Mouse (Mus musculus): ENCODE measurements at regions not wholly inside any gene's neighbourhood (a gene's known extent, or its start where the extent isn't known, plus 50 kb on each side); places are given as distances from the start of the nearest gene placed in this dataset.
A peak's percentile ranks its signal among the peaks of the same experiment; 100 is the strongest.

- H3K9ac ChIP-seq (replicated peaks; ENCODE audit: low read depth, low read length) = no peak overlapping the region
- WGBS = 21% methylated on average over 4 of the region's 4 CpGs
- no peak overlapping the region for H3K27ac ChIP-seq (ENCODE audit: low read depth, low read length)
- H3K4me2 ChIP-seq (ENCODE audit: low read depth, low read length) = no peak overlapping the region
- H3K9me3 ChIP-seq (ENCODE audit: control insufficient read depth, low read length) = no peaks in the 10 kb centered on the region
- ATAC-seq (ENCODE audit: low read depth) = peak; percentile 14; the same call in 1 of the 2 replicates
- H3K4me1 ChIP-seq (ENCODE audit: control insufficient read depth, insufficient read depth, low read length) = no peaks in the 10 kb centered on the region
- H3K27me3 ChIP-seq (ENCODE audit: control insufficient read depth, insufficient read depth, low read length) = no peaks in the 10 kb centered on the region
- H3K36me3 ChIP-seq (ENCODE audit: control insufficient read depth, insufficient read depth, low read length) = no peaks in the 10 kb centered on the region
- no peak overlapping the region for H3K4me3 ChIP-seq (ENCODE audit: low read depth, low read length)
Observed at GRCm38 (mm10) chr3:49686182-49686895, 70.8 kb downstream of the Pcdh18 start.

GRCm38 (mm10) chr3:49674921-49675320 lies 82.2 kb downstream of the Pcdh18 start:
- Histone ChIP-seq H3K4me1 (ENCODE audit: control insufficient read depth, insufficient read depth, low read length) (no peaks in the 10 kb centered on the region), H3K36me3 (ENCODE audit: control insufficient read depth, insufficient read depth, low read length) (no peaks in the 10 kb centered on the region), H3K9me3 (ENCODE audit: control insufficient read depth, low read length) (no peaks in the 10 kb centered on the region), H3K4me2 (ENCODE audit: low read depth, low read length) (no peak overlapping the region), H3K9ac (replicated peaks; ENCODE audit: low read depth, low read length) (no peak overlapping the region), H3K27me3 (ENCODE audit: control insufficient read depth, insufficient read depth, low read length) (no peaks in the 10 kb centered on the region), H3K27ac (ENCODE audit: low read depth, low read length) (no peak overlapping the region), H3K4me3 (ENCODE audit: low read depth, low read length) (no peak overlapping the region)
- no peak for ATAC-seq (ENCODE audit: low read depth)
- 85% methylated on average over 6 of the region's 6 CpGs for WGBS

DNA sequence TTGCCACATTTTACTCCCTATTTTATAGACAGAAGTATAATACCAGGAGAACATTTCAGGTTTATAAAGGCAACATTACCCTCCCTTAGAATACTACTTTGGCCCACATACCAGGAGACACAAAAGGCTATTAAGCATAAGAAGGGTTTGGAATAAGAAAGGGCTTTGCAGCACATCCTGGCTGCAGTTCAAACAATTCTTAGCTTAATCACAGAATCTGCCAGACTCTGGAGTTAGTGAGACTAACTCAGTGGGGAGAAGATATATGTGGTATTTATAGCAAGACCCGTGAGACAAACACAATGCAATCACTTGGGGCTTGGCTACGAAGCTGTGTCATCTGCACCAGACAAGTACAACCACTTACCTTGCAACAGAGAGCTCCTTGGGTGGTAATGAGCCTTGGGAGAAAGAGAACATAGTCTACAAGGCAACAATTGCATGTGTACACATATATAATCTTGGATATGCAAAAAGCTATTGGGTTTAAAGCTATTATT lies 84.4 kb downstream of the Pcdh18 start:
- no peaks in the 10 kb centered on the region for H3K36me3 ChIP-seq (ENCODE audit: control insufficient read depth, insufficient read depth, low read length)
- H3K9me3 ChIP-seq (ENCODE audit: control insufficient read depth, low read length) = no peaks in the 10 kb centered on the region
- H3K4me2 ChIP-seq (ENCODE audit: low read depth, low read length) = no peak overlapping the region
- H3K4me1 ChIP-seq (ENCODE audit: control insufficient read depth, insufficient read depth, low read length) = no peaks in the 10 kb centered on the region
- no peak overlapping the region for H3K4me3 ChIP-seq (ENCODE audit: low read depth, low read length)
- ATAC-seq (ENCODE audit: low read depth) = no peak
- H3K9ac ChIP-seq (replicated peaks; ENCODE audit: low read depth, low read length) = no peak overlapping the region
- H3K27me3 ChIP-seq (ENCODE audit: control insufficient read depth, insufficient read depth, low read length) = no peaks in the 10 kb centered on the region
- no peak overlapping the region for H3K27ac ChIP-seq (ENCODE audit: low read depth, low read length)
- WGBS = 14% methylated on average over 2 of the region's 2 CpGs

DNA sequence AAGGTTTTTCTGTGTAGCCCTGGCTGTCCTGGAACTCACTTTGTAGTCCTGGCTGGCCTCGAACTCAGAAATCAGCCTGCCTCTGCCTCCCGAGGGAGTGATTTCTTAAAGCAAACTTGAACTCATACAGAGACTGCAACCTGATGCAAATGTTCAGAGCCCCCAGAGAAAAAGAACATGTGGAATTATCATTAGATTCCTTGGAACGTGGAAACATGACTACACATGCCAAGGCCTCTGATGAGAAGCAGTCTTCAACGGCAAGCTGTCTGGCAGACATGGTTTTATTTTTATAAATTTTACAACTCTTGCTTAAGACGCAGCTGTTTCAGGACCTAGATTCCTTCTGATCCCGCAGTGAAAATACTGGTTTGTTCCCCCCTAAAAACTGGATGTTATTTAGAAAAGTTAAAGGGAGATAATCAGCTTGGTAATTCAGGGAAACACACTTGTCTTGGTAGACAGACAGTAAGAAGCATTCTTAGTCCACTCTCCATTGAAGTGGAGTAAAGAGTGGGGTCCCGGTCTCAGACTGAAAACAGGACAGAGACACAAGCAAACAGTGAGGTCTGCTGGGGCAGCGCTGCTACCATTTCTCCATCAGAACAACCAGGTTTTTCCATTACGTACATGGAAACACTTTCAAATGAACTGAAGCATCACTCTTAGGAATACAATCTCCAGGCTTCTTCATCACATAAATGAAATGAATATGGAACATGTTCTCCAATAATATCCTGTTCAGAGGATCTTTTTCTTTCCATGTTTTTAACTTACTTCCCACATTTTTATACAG lies 89.4 kb downstream of the Pcdh18 start:
- ATAC-seq (ENCODE audit: low read depth) = no peak
- WGBS = 91% methylated on average over 9 of the region's 9 CpGs
- Histone ChIP-seq H3K27ac (ENCODE audit: low read depth, low read length) (no peak overlapping the region), H3K4me1 (ENCODE audit: control insufficient read depth, insufficient read depth, low read length) (no peaks in the 10 kb centered on the region), H3K9me3 (ENCODE audit: control insufficient read depth, low read length) (no peaks in the 10 kb centered on the region), H3K9ac (replicated peaks; ENCODE audit: low read depth, low read length) (no peak overlapping the region), H3K36me3 (ENCODE audit: control insufficient read depth, insufficient read depth, low read length) (no peaks in the 10 kb centered on the region), H3K4me2 (ENCODE audit: low read depth, low read length) (no peak overlapping the region), H3K27me3 (ENCODE audit: control insufficient read depth, insufficient read depth, low read length) (no peaks in the 10 kb centered on the region), H3K4me3 (ENCODE audit: low read depth, low read length) (no peak overlapping the region)

DNA sequence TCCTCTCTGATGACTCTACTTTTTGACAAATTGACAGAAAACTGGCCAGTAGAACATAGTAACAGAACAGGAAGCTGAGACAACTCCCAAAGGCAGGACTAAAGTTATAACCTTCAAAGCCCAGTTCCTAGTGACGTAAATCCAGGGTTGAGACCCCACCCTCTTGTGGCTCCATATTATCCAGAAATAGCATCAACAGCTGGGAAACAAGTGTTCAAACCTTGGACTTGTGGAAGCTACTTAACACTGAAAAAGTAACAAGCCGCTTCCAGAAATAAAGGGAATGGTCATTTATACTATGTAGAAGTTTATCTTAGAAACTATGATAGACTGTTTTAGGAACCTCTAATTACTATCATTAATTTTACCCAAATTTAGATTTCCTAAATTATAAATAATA lies 90.6 kb downstream of the Pcdh18 start:
- no peaks in the 10 kb centered on the region for H3K27me3 ChIP-seq (ENCODE audit: control insufficient read depth, insufficient read depth, low read length)
- no peaks in the 10 kb centered on the region for H3K9me3 ChIP-seq (ENCODE audit: control insufficient read depth, low read length)
- no peaks in the 10 kb centered on the region for H3K4me1 ChIP-seq (ENCODE audit: control insufficient read depth, insufficient read depth, low read length)
- 90% methylated on average over 2 of the region's 2 CpGs for WGBS
- no peaks in the 10 kb centered on the region for H3K36me3 ChIP-seq (ENCODE audit: control insufficient read depth, insufficient read depth, low read length)
- H3K27ac ChIP-seq (ENCODE audit: low read depth, low read length) = no peak overlapping the region
- H3K9ac ChIP-seq (replicated peaks; ENCODE audit: low read depth, low read length) = no peak overlapping the region
- ATAC-seq (ENCODE audit: low read depth) = no peak
- no peak overlapping the region for H3K4me2 ChIP-seq (ENCODE audit: low read depth, low read length)
- no peak overlapping the region for H3K4me3 ChIP-seq (ENCODE audit: low read depth, low read length)

DNA sequence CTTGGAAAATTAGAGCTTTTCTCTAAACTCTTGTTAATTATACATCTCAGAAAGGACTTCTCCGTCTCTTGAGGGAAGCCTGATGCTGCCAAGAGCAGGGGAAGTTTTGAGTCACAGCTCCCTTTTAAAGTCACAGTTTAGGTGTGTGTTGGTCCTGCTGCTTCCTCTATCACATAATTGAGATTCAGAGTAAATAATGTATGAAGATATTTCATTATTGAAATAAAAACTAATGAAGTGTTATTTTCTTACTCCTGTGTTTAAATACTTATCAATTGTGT lies 108.3 kb downstream of the Pcdh18 start:
- no peak overlapping the region for H3K27ac ChIP-seq (ENCODE audit: low read depth, low read length)
- no peaks in the 10 kb centered on the region for H3K9me3 ChIP-seq (ENCODE audit: control insufficient read depth, low read length)
- no peak for ATAC-seq (ENCODE audit: low read depth)
- no peak overlapping the region for H3K4me2 ChIP-seq (ENCODE audit: low read depth, low read length)
- H3K4me1 ChIP-seq (ENCODE audit: control insufficient read depth, insufficient read depth, low read length) = no peaks in the 10 kb centered on the region
- H3K4me3 ChIP-seq (ENCODE audit: low read depth, low read length) = no peak overlapping the region
- no peak overlapping the region for H3K9ac ChIP-seq (replicated peaks; ENCODE audit: low read depth, low read length)
- 52% methylated on average over 1 of the region's 1 CpGs for whole genome bisulfite sequencing
- H3K36me3 ChIP-seq (ENCODE audit: control insufficient read depth, insufficient read depth, low read length) = no peaks in the 10 kb centered on the region
- H3K27me3 ChIP-seq (ENCODE audit: control insufficient read depth, insufficient read depth, low read length) = no peaks in the 10 kb centered on the region

GRCm38 (mm10) chr3:49648040-49648894 lies 108.9 kb downstream of the Pcdh18 start:
- Histone ChIP-seq H3K4me2 (ENCODE audit: low read depth, low read length) (no peak overlapping the region), H3K9ac (replicated peaks; ENCODE audit: low read depth, low read length) (no peak overlapping the region), H3K4me1 (ENCODE audit: control insufficient read depth, insufficient read depth, low read length) (no peaks in the 10 kb centered on the region), H3K9me3 (ENCODE audit: control insufficient read depth, low read length) (no peaks in the 10 kb centered on the region), H3K36me3 (ENCODE audit: control insufficient read depth, insufficient read depth, low read length) (no peaks in the 10 kb centered on the region), H3K27me3 (ENCODE audit: control insufficient read depth, insufficient read depth, low read length) (no peaks in the 10 kb centered on the region), H3K27ac (ENCODE audit: low read depth, low read length) (no peak overlapping the region), H3K4me3 (ENCODE audit: low read depth, low read length) (no peak overlapping the region)
- no peak for ATAC-seq (ENCODE audit: low read depth)
- WGBS = 80% methylated on average over 5 of the region's 5 CpGs

DNA sequence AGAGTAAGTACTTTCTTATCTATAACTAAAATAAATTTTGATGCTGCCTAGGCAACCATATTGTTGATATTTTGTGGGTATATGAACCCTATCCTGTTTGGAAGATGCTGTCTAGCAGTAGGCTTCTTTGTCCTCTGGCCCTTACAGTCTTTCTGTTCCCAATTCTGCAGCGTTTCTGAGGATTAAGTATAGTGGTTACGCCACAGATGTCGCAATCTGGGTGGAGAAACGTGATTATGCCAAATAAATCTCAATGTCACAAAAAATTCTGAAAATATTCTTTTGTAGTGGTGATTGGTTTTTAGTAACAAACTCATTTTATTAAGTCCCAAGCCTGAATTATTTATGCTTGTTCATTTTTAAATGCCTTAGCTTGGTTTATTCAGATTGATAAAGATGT lies 112.1 kb downstream of the Pcdh18 start:
- Histone ChIP-seq H3K9me3 (ENCODE audit: control insufficient read depth, low read length) (no peaks in the 10 kb centered on the region), H3K9ac (replicated peaks; ENCODE audit: low read depth, low read length) (no peak overlapping the region), H3K27ac (ENCODE audit: low read depth, low read length) (no peak overlapping the region), H3K27me3 (ENCODE audit: control insufficient read depth, insufficient read depth, low read length) (no peaks in the 10 kb centered on the region), H3K4me1 (ENCODE audit: control insufficient read depth, insufficient read depth, low read length) (no peaks in the 10 kb centered on the region), H3K36me3 (ENCODE audit: control insufficient read depth, insufficient read depth, low read length) (no peaks in the 10 kb centered on the region), H3K4me2 (ENCODE audit: low read depth, low read length) (no peak overlapping the region), H3K4me3 (ENCODE audit: low read depth, low read length) (no peak overlapping the region)
- ATAC-seq (ENCODE audit: low read depth) = no peak
- WGBS = 94% methylated on average over 4 of the region's 4 CpGs

GRCm38 (mm10) chr3:49643871-49644270 lies 113.3 kb downstream of the Pcdh18 start:
- Histone ChIP-seq H3K4me2 (ENCODE audit: low read depth, low read length) (no peak overlapping the region), H3K9me3 (ENCODE audit: control insufficient read depth, low read length) (no peaks in the 10 kb centered on the region), H3K27ac (ENCODE audit: low read depth, low read length) (no peak overlapping the region), H3K9ac (replicated peaks; ENCODE audit: low read depth, low read length) (no peak overlapping the region), H3K4me1 (ENCODE audit: control insufficient read depth, insufficient read depth, low read length) (no peaks in the 10 kb centered on the region), H3K36me3 (ENCODE audit: control insufficient read depth, insufficient read depth, low read length) (no peaks in the 10 kb centered on the region), H3K27me3 (ENCODE audit: control insufficient read depth, insufficient read depth, low read length) (no peaks in the 10 kb centered on the region), H3K4me3 (ENCODE audit: low read depth, low read length) (no peak overlapping the region)
- WGBS = 97% methylated on average over 8 of the region's 8 CpGs
- no peak for ATAC-seq (ENCODE audit: low read depth)
